Mouse (Mus musculus) heart, postnatal 0 days (tissue): ENCODE measurements around the gene Prss35. TPM values are rescaled to one million over a fixed set of nuclear protein-coding genes. Genes with fewer than 3 reads are reported as not detected.

ENCODE experiments used
- ATAC-seq: fragments of 200-750 bp; cut with Nextera tagmentation; 2 replicates; pipeline ENCODE4 v1.8.0; 2017; ENCODE audit warnings: low read depth, moderate number of reproducible peaks, moderate library complexity; ENCODE audit not compliant: insufficient read depth
- DNase-seq: peaks from one replicate; pipeline ENCODE4 v3.0.0-alpha.2; 2016; ENCODE audit warnings: low spot score
- H3K27ac ChIP-seq: fragments of 300-500 bp; sonication (generic); 2 replicates; pipeline ENCODE4 v1.5.1; 2014; ENCODE audit warnings: low read depth, mild to moderate bottlenecking
- H3K27me3 ChIP-seq: fragments of 300-500 bp; sonication (generic); 2 replicates; pipeline ENCODE4 v1.6.1; 2014; ENCODE audit warnings: low read length, mixed read lengths; ENCODE audit not compliant: control insufficient read depth, insufficient read depth
- H3K36me3 ChIP-seq: fragments of 300-500 bp; sonication (generic); replicated peaks from 2 replicates; pipeline ENCODE4 v1.6.1; 2014; ENCODE audit warnings: low read length, mixed read lengths; ENCODE audit not compliant: control insufficient read depth, insufficient read depth
- H3K4me1 ChIP-seq: fragments of 300-500 bp; sonication (generic); 2 replicates; pipeline ENCODE4 v1.6.1; 2014; ENCODE audit warnings: antibody characterized with exemption; ENCODE audit not compliant: control insufficient read depth, insufficient read depth
- H3K4me2 ChIP-seq: fragments of 300-500 bp; sonication (generic); 2 replicates; pipeline ENCODE4 v1.6.1; 2014; ENCODE audit warnings: low read depth, mild to moderate bottlenecking, low read length, moderate library complexity
- H3K4me3 ChIP-seq: fragments of 300-500 bp; sonication (generic); 2 replicates; pipeline ENCODE4 v1.5.1; 2014; ENCODE audit warnings: low read depth, low read length
- H3K9ac ChIP-seq: fragments of 300-500 bp; sonication (generic); replicated peaks from 2 replicates; pipeline ENCODE4 v1.6.1; 2014; ENCODE audit warnings: low read depth, low read length, mixed read lengths
- H3K9me3 ChIP-seq: fragments of 300-500 bp; sonication (generic); replicated peaks from 2 replicates; pipeline ENCODE4 v1.6.1; 2016; ENCODE audit warnings: low read length; ENCODE audit not compliant: control insufficient read depth
- CTCF ChIP-seq: IDR thresholded peaks from 2 replicates; pipeline ENCODE4 v1.5.1; 2016; ENCODE audit warnings: antibody characterized with exemption, control low read depth, low read depth
- EP300 ChIP-seq: IDR thresholded peaks from 2 replicates; pipeline ENCODE4 v1.6.1; 2016; ENCODE audit warnings: antibody characterized with exemption, low read depth
- WGBS: fragments of 180-500 bp; shearing (Covaris S2); extraction: QIAGEN DNeasy Blood & Tissue Kit; methylation state at CpG from one replicate; pipeline ENCODE4 v1.1.7; 2014; 5-methylcytosine and 5-hydroxymethylcytosine counted together
- polyA plus RNA-seq: library from polyadenylated mRNA; unstranded; fragments of >200 nt; fragmentation: Nextera tagmentation; extraction: Ambion mirVana; gene quantifications from 2 replicates; pipeline ENCODE4 v1.2.1, GENCODE M21; 2015
- total RNA-seq: library from RNA; depleted of rRNA; stranded (reverse); fragments of >200 nt; gene quantifications from 2 replicates; pipeline ENCODE4 v1.2.3, GENCODE M21; 2014; ENCODE audit warnings: low replicate concordance; rRNA removed

Prss35 gene
- total RNA-seq (7.2 and 10.1 TPM in 2 replicates), polyA plus RNA-seq (8.1 and 12.2 TPM in 2 replicates)

DNA sequence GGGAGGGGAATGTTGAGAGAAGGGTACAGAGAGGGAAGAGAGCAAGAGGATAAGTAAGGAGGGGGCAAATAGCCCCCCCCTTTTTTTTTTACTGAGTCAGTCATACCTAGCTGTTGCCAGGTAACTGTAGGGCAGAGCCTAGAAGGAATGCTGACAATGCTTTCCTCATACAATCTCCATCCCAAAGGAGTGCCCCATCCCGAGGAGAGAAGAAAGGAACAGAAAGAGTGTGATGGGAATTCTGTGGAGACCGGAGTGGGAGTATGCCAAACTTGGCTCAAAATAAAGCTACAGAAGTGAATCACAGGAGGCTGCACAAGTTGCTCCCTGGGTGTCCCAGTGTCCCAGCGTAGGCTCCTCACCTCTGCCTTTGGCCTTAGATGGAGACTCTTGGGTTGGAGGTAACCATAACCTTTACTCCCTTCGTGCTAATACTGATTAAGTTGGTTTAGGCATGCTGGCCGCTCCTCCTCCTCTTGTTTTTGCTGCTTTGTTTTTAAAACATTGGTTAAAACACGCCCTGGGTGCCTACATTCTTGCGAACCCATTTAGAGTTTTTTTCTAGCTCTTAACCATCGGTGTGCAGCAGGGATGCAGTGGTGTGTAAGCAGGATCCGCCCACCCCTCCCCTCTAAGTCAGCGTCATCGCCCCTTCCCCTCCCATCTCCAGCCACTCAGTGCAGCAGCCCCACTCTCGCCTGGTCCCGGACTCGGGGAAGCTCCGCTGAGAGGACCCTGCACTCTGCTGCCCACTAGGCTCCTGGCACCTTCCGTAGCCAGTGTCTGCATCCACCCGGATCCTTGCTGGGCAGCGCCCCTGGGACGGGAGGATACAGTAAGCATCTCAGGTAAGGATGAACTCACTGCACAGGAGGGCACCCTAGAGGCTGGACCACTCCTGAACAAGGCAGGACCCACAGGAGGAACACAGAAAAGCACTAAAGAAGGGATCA lies at the start of gene Prss35:
Prss35 (plus strand) TSS at position 691 of the 953 bp plus-strand sequence.
- DNase-seq = no peak
- WGBS = 7% methylated on average over 19 of the region's 19 CpGs
- Histone ChIP-seq H3K4me2 (peak within 1 kb of the TSS; percentile 50), H3K9ac (0 out of 2 replicates have a peak within 1 kb of the TSS, but pooled peaks have one; percentile 17), H3K4me1 (no peaks in the 10 kb centered on the region), H3K9me3 (no peaks in the 10 kb centered on the region), H3K36me3 (no peaks in the 10 kb centered on the region), H3K27ac (no peak within 1 kb of the TSS), H3K4me3 (peak within 1 kb of the TSS; percentile 30), H3K27me3 (no peaks in the 10 kb centered on the region)
- ATAC-seq = peak; percentile 40
- TF ChIP-seq EP300 (no peak), CTCF (peak; percentile 33; the same call in 1 of the 2 replicates)

DNA sequence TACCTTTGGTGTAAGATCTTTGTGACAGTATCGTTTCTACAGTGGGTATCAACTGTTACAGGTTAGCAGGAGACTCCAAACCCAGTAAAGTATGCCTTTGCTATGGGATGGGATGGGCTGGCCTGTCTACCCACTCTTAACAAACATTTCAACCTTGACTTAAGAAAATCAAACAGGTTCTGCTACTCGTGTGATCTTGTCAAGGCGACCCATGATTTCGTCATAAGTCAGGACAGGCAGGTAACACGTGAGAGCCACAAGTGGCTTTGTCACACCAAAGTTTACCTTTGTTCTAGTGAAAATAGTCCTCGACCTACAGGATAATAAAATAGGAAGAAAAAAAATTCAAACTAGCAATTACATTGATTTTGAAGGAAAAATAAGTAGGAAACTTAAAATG lies 49.5 kb upstream of the Prss35 start:
- Histone ChIP-seq H3K27ac (no peak overlapping the region), H3K9ac (no peak overlapping the region), H3K36me3 (no peaks in the 10 kb centered on the region), H3K4me3 (no peak overlapping the region), H3K4me1 (peaks cover 6% of the 10 kb centered on the region; the same call in 1 of the 2 replicates), H3K27me3 (no peaks in the 10 kb centered on the region), H3K4me2 (no peak overlapping the region), H3K9me3 (no peaks in the 10 kb centered on the region)
- DNase-seq = no peak
- no peak for ATAC-seq
- no peak for TF ChIP-seq EP300
- no peak for TF ChIP-seq CTCF
- WGBS = 88% methylated on average over 6 of the region's 6 CpGs

DNA sequence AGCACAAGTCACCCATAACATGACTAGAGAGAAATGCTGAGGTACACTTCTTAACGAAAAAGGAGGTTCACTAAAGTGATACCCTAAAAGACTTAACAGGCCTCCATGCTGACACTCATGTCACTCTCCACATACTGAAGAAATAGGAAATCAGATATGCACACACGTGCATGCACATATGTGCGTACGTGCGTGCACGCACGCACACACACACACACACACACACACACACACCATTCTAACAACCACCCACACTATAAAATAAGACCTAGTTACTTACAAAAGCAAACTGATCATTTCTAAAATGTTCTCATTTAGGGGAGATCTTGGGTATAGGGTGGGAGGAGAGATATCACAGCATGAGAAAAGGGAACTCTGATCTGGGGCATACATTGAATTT lies 48.8 kb upstream of the Prss35 start:
- H3K9ac ChIP-seq = no peak overlapping the region
- no peaks in the 10 kb centered on the region for H3K36me3 ChIP-seq
- ATAC-seq (no peak), DNase-seq (no peak)
- 88% methylated on average over 7 of the region's 7 CpGs for WGBS
- TF ChIP-seq CTCF = no peak
- no peak for TF ChIP-seq EP300
- no peak overlapping the region for H3K4me3 ChIP-seq
- H3K9me3 ChIP-seq = no peaks in the 10 kb centered on the region
- no peak overlapping the region for H3K4me2 ChIP-seq
- no peak overlapping the region for H3K27ac ChIP-seq
- H3K4me1 ChIP-seq = peaks cover 6% of the 10 kb centered on the region; the same call in 1 of the 2 replicates
- H3K27me3 ChIP-seq = no peaks in the 10 kb centered on the region

DNA sequence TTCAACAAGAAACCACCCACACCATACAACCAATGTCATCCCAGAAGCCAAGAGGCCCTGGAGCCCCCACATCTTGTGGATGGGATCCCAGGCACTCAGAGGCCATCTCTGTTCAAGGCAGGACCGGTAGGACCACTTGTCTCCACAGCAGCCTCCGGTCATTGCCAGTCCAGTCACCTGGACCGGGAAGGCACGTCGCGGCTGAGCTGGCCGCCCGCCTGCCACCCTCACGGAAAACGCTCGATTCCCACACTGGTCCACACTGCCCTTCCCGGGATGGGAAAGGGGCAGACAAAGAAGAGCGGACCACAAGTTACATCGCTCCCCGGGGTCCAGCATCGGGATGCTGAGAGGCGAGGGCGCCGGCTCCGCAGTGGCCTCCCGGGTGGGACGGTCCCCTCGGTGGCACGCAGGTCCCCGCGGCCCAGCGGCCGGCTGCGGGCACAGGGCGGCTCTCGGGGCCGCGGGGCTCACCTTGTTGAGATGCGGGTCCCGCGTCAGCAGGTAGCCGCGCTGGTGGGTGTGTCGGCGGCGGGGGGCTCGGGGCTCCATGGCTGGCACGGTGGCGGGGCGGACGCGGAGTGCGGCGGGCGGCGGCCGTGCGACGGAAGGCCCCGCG lies 48.1 kb upstream of the Prss35 start:
- no peaks in the 10 kb centered on the region for H3K9me3 ChIP-seq
- H3K9ac ChIP-seq = peak overlapping the region; percentile 74
- H3K4me2 ChIP-seq = peak overlapping the region; percentile 78
- no peaks in the 10 kb centered on the region for H3K36me3 ChIP-seq
- WGBS = 1% methylated on average over 32 of the region's 56 CpGs
- ATAC-seq (peak; percentile 34), DNase-seq (no peak)
- H3K4me3 ChIP-seq = peak overlapping the region; percentile 78
- H3K27ac ChIP-seq = peak overlapping the region; percentile 44; the same call in 1 of the 2 replicates
- no peaks in the 10 kb centered on the region for H3K27me3 ChIP-seq
- peaks cover 6% of the 10 kb centered on the region; the same call in 1 of the 2 replicates for H3K4me1 ChIP-seq
- no peak for TF ChIP-seq CTCF
- TF ChIP-seq EP300 = no peak

- peaks cover 6% of the 10 kb centered on the region; the same call in 1 of the 2 replicates for H3K4me1 ChIP-seq
- H3K9ac ChIP-seq = peak within 1 kb of the TSS; percentile 74
- no peaks in the 10 kb centered on the region for H3K27me3 ChIP-seq
- no peaks in the 10 kb centered on the region for H3K9me3 ChIP-seq
- 1% methylated on average over 40 of the region's 46 CpGs for WGBS
- H3K4me2 ChIP-seq = peak within 1 kb of the TSS; percentile 78
- DNase-seq (peak; percentile 25), ATAC-seq (peak; percentile 81)
- no peak for TF ChIP-seq EP300
- no peak for TF ChIP-seq CTCF
- H3K4me3 ChIP-seq = peak within 1 kb of the TSS; percentile 78
- H3K36me3 ChIP-seq = no peaks in the 10 kb centered on the region
- H3K27ac ChIP-seq = peak within 1 kb of the TSS; percentile 44
Measured at GRCm38 (mm10) chr9:86695818-86696261, 47.6 kb upstream of the Prss35 start, which contains the start of gene Me1. Me1 (minus strand) TSS chr9:86695953.
